Mouse (Mus musculus) frontal cortex, adult 2 months (tissue): ENCODE results near the gene Nudt16l1. TPM values are rescaled to one million over a fixed set of nuclear protein-coding genes. Genes with fewer than 3 reads are reported as not detected.
A peak's percentile ranks its signal among the peaks of the same experiment; 100 is the strongest.

Source experiments
- DNase-seq, 2 experiments: peaks; one replicate each; pipeline ENCODE4 v3.0.0; 2022; ENCODE audit warnings: low spot score in 1 of 2; ENCODE audit errors: extremely low spot score in 1 of 2
- polyA plus RNA-seq: library from polyadenylated mRNA; depleted of rRNA; stranded (reverse); fragments of >200 nt; gene quantifications from 2 replicates; pipeline ENCODE4 v1.2.3, GENCODE M21; 2012

The Nudt16l1 gene
- polyA plus RNA-seq, 1 experiment, result 94.6 TPM

GRCm38 (mm10) chr16:4956609-4957008 lies 18.0 kb downstream of the Nudt16l1 start:
- DNase-seq, result no peak

DNA sequence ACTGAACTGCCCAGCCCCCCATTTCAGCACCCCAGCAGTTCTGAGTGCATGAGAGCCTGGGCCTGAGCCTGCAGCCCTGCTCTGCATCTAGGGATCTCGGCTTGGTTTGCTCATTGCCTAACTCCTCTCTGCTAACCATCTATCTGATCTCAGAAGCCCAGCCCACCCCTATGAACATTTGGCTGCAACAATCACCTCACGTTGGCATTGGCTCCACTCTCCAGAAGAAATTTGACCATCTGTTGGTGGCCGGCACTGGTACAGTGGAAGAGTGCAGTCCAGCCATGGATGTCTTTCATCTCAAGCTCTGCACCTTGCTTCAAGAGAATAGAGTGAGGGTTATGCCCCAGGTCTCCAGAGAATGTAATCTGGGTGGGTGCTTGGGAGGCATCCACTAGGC lies 18.9 kb downstream of the Nudt16l1 start:
- no peak for DNase-seq

- no peak for DNase-seq
Measured at GRCm38 (mm10) chr16:4960260-4960659, 21.7 kb downstream of the Nudt16l1 start.

- no peak for DNase-seq
Measured at GRCm38 (mm10) chr16:4963346-4963745, 24.8 kb downstream of the Nudt16l1 start.

- peak; percentile 99 for DNase-seq
Measured at GRCm38 (mm10) chr16:4963797-4964709, 25.5 kb downstream of the Nudt16l1 start, which contains the start of gene Anks3. Gene Anks3 (minus strand): TSS chr16:4964205.

- no peak for DNase-seq
Measured at GRCm38 (mm10) chr16:4964731-4965391, 26.3 kb downstream of the Nudt16l1 start.

- no peak for DNase-seq
Measured at GRCm38 (mm10) chr16:4965392-4966129, 27.0 kb downstream of the Nudt16l1 start.

- DNase-seq, result no peak
Measured at GRCm38 (mm10) chr16:4968426-4968825, 29.9 kb downstream of the Nudt16l1 start.

GRCm38 (mm10) chr16:4969055-4969843 lies 30.7 kb downstream of the Nudt16l1 start:
- no peak for DNase-seq

- no peak for DNase-seq
Measured at GRCm38 (mm10) chr16:4971626-4972025, 33.1 kb downstream of the Nudt16l1 start.

GRCm38 (mm10) chr16:4974521-4974920 lies 36.0 kb downstream of the Nudt16l1 start:
- no peak for DNase-seq

- peak in 1 of 2 experiments; percentile 41 for DNase-seq
Measured at GRCm38 (mm10) chr16:4976180-4976579, 37.6 kb downstream of the Nudt16l1 start.

DNA sequence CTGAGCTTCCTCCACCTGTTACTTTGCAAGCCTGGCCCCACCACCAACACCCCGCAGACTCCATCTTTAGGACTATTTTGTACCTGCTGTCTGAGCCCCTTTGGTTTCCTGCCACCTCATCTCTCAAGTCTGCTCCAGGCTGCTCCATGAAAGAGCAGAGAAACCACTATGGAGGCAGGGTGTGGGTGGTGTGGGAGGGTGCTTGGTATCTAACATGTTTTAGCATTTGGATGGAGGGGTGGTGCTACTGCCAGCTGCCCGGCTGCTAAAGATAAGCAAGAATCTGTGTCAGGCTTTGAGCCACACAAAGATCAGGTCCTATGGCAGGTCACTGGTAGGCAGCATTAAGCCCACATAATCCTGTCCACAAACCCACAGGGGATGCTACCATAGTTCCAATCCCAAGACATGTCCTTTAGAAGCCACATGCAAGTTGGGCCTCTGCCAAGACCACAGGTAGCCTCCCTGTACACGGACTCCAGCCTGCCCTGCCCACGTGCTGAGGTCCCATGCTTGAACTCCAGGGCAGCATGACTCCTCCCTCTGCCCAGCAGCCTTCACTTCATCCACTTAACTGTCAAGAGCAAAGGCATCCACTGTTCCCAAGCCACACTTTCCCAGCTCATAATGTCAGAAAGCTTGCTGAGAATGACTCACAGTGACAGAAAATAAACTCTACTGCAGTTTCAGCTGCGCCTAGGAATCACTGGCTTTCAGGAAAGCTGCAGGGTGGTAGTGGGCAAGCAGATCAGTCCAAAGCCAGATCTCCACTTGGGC lies 39.9 kb downstream of the Nudt16l1 start:
- DNase-seq, result peak in 1 of 2 experiments; percentile 72

GRCm38 (mm10) chr16:4979755-4980380 lies 41.3 kb downstream of the Nudt16l1 start:
- no peak for DNase-seq

- DNase-seq, result no peak
Measured at GRCm38 (mm10) chr16:4984717-4985116, 46.2 kb downstream of the Nudt16l1 start.
